Mouse (Mus musculus): ENCODE results near the gene Vamp2. TPM values are rescaled to one million over a fixed set of nuclear protein-coding genes. Genes with fewer than 3 reads are reported as not detected.

Vamp2 gene
- polyA plus RNA-seq, 1 experiment, result 51.8 TPM

- H3K36me3 ChIP-seq (ENCODE audit: control insufficient read depth, insufficient read depth), result peaks cover 19% of the 10 kb centered on the region
- TF ChIP-seq TCF3 (IDR thresholded peaks at IDR 0.05; ENCODE audit: insufficient read length, low read depth), result no peak
- TF ChIP-seq REST (IDR thresholded peaks at IDR 0.05; ENCODE audit: insufficient read depth, insufficient read length), result no peak
- peak in 1 of 3 experiments; percentile 42 for TF ChIP-seq MYOG (IDR thresholded peaks at IDR 0.05; ENCODE audit: control insufficient read depth in 1 of 3, insufficient read depth in 1 of 3, insufficient read length in 2 of 3, low read depth in 2 of 3)
- TF ChIP-seq POLR2A (IDR thresholded peaks at IDR 0.05; ENCODE audit: insufficient read length, low read depth), result peak; percentile 65
- TF ChIP-seq MYOD1 (IDR thresholded peaks at IDR 0.05; ENCODE audit: control insufficient read depth in 1 of 3, insufficient read length in 2 of 3, low read depth in 2 of 3), result no peak
- peak; percentile 86 for TF ChIP-seq CEBPB (IDR thresholded peaks at IDR 0.05; ENCODE audit: insufficient read depth, poor library complexity, severe bottlenecking)
- TF ChIP-seq E2F4 (IDR thresholded peaks at IDR 0.05; ENCODE audit: insufficient read depth), result no peak
- TF ChIP-seq TCF12 (IDR thresholded peaks at IDR 0.05; ENCODE audit: insufficient read depth, poor library complexity, severe bottlenecking), result no peak
- peak; percentile 49 for TF ChIP-seq USF1 (IDR thresholded peaks at IDR 0.05; ENCODE audit: low read depth)
- no peak for TF ChIP-seq SRF (IDR thresholded peaks at IDR 0.05; ENCODE audit: control insufficient read depth, insufficient read length, low read depth)
- peak; percentile 51 for TF ChIP-seq POLR2AphosphoS2 (IDR thresholded peaks at IDR 0.05; ENCODE audit: insufficient read length, low read depth)
- TF ChIP-seq MAX (IDR thresholded peaks at IDR 0.05; ENCODE audit: low read depth), result peak; percentile 88
Observed at GRCm38 (mm10) chr11:69098762-69099091, 10.4 kb downstream of the Vamp2 start.

GRCm38 (mm10) chr11:69099177-69099914 is 11.1 kb downstream of the Vamp2 start:
- Histone ChIP-seq H3K36me3 (ENCODE audit: control insufficient read depth, insufficient read depth) (peaks cover 24% of the 10 kb centered on the region), H3K79me2 (ENCODE audit: control insufficient read depth, insufficient read depth) (peaks cover 10% of the 10 kb centered on the region), H3K4me3 (peak overlapping the region; percentile 40), H3K4me2 (ENCODE audit: low read depth) (peak overlapping the region; percentile 99), H3K27me3 (ENCODE audit: control insufficient read depth, insufficient read depth, insufficient read length) (no peaks in the 10 kb centered on the region), H3ac (ENCODE audit: control insufficient read depth, insufficient read length) (peak overlapping the region; percentile 5)
- TF ChIP-seq MYOG (IDR thresholded peaks at IDR 0.05; ENCODE audit: control insufficient read depth in 1 of 3, insufficient read depth in 1 of 3, insufficient read length in 2 of 3, low read depth in 2 of 3) (no peak), TCF12 (IDR thresholded peaks at IDR 0.05; ENCODE audit: insufficient read depth, poor library complexity, severe bottlenecking) (no peak), CEBPB (IDR thresholded peaks at IDR 0.05; ENCODE audit: insufficient read depth, poor library complexity, severe bottlenecking) (no peak), MYOD1 (IDR thresholded peaks at IDR 0.05; ENCODE audit: control insufficient read depth in 1 of 3, insufficient read length in 2 of 3, low read depth in 2 of 3) (no peak), E2F4 (IDR thresholded peaks at IDR 0.05; ENCODE audit: insufficient read depth) (no peak), REST (IDR thresholded peaks at IDR 0.05; ENCODE audit: insufficient read depth, insufficient read length) (no peak), MAX (IDR thresholded peaks at IDR 0.05; ENCODE audit: low read depth) (no peak), TCF3 (IDR thresholded peaks at IDR 0.05; ENCODE audit: insufficient read length, low read depth) (no peak), USF1 (IDR thresholded peaks at IDR 0.05; ENCODE audit: low read depth) (no peak), POLR2A (IDR thresholded peaks at IDR 0.05; ENCODE audit: insufficient read length, low read depth) (no peak), POLR2AphosphoS2 (IDR thresholded peaks at IDR 0.05; ENCODE audit: insufficient read length, low read depth) (no peak), SRF (IDR thresholded peaks at IDR 0.05; ENCODE audit: control insufficient read depth, insufficient read length, low read depth) (no peak)

More at GRCm38 (mm10) chr11:69098762-69099091, 10.4 kb downstream of the Vamp2 start:
- peaks cover 10% of the 10 kb centered on the region for H3K79me2 ChIP-seq (ENCODE audit: control insufficient read depth, insufficient read depth)
- peak overlapping the region; percentile 40 for H3K4me3 ChIP-seq
- H3K4me2 ChIP-seq (ENCODE audit: low read depth), result peak overlapping the region; percentile 99
- peak overlapping the region; percentile 5 for H3ac ChIP-seq (ENCODE audit: control insufficient read depth, insufficient read length)
- no peaks in the 10 kb centered on the region for H3K27me3 ChIP-seq (ENCODE audit: control insufficient read depth, insufficient read depth, insufficient read length)

- Histone ChIP-seq H3K27me3 (ENCODE audit: control insufficient read depth, insufficient read depth, insufficient read length) (no peaks in the 10 kb centered on the region), H3K36me3 (ENCODE audit: control insufficient read depth, insufficient read depth) (peaks cover 30% of the 10 kb centered on the region), H3ac (ENCODE audit: control insufficient read depth, insufficient read length) (no peak overlapping the region), H3K79me2 (ENCODE audit: control insufficient read depth, insufficient read depth) (peaks cover 10% of the 10 kb centered on the region), H3K4me3 (peak overlapping the region; percentile 40), H3K4me2 (ENCODE audit: low read depth) (peak overlapping the region; percentile 99)
- TF ChIP-seq USF1 (IDR thresholded peaks at IDR 0.05; ENCODE audit: low read depth), result no peak
- no peak for TF ChIP-seq TCF12 (IDR thresholded peaks at IDR 0.05; ENCODE audit: insufficient read depth, poor library complexity, severe bottlenecking)
- TF ChIP-seq REST (IDR thresholded peaks at IDR 0.05; ENCODE audit: insufficient read depth, insufficient read length), result no peak
- peak; percentile 97 for TF ChIP-seq SRF (IDR thresholded peaks at IDR 0.05; ENCODE audit: control insufficient read depth, insufficient read length, low read depth)
- TF ChIP-seq MAX (IDR thresholded peaks at IDR 0.05; ENCODE audit: low read depth), result no peak
- TF ChIP-seq TCF3 (IDR thresholded peaks at IDR 0.05; ENCODE audit: insufficient read length, low read depth), result no peak
- TF ChIP-seq POLR2A (IDR thresholded peaks at IDR 0.05; ENCODE audit: insufficient read length, low read depth), result peak; percentile 40
- TF ChIP-seq CEBPB (IDR thresholded peaks at IDR 0.05; ENCODE audit: insufficient read depth, poor library complexity, severe bottlenecking), result no peak
- TF ChIP-seq E2F4 (IDR thresholded peaks at IDR 0.05; ENCODE audit: insufficient read depth), result no peak
- TF ChIP-seq MYOD1 (IDR thresholded peaks at IDR 0.05; ENCODE audit: control insufficient read depth in 1 of 3, insufficient read length in 2 of 3, low read depth in 2 of 3), result peak in 2 of 3 experiments; percentile 4 to 36
- TF ChIP-seq POLR2AphosphoS2 (IDR thresholded peaks at IDR 0.05; ENCODE audit: insufficient read length, low read depth), result no peak
- TF ChIP-seq MYOG (IDR thresholded peaks at IDR 0.05; ENCODE audit: control insufficient read depth in 1 of 3, insufficient read depth in 1 of 3, insufficient read length in 2 of 3, low read depth in 2 of 3), result peak in 1 of 3 experiments; percentile 42
Observed at GRCm38 (mm10) chr11:69099915-69100345, 11.6 kb downstream of the Vamp2 start.

- H3K36me3 ChIP-seq (ENCODE audit: control insufficient read depth, insufficient read depth), result peaks cover 34% of the 10 kb centered on the region
Observed at GRCm38 (mm10) chr11:69100639-69101360, 12.5 kb downstream of the Vamp2 start.

More at GRCm38 (mm10) chr11:69100639-69101360, 12.5 kb downstream of the Vamp2 start:
- peak overlapping the region; percentile 99 for H3K4me2 ChIP-seq (ENCODE audit: low read depth)
- H3K4me3 ChIP-seq, result peak overlapping the region; percentile 40
- H3K79me2 ChIP-seq (ENCODE audit: control insufficient read depth, insufficient read depth), result peaks cover 10% of the 10 kb centered on the region
- no peak overlapping the region for H3ac ChIP-seq (ENCODE audit: control insufficient read depth, insufficient read length)
- H3K27me3 ChIP-seq (ENCODE audit: control insufficient read depth, insufficient read depth, insufficient read length), result no peaks in the 10 kb centered on the region
- TF ChIP-seq SRF (IDR thresholded peaks at IDR 0.05; ENCODE audit: control insufficient read depth, insufficient read length, low read depth) (no peak), POLR2AphosphoS2 (IDR thresholded peaks at IDR 0.05; ENCODE audit: insufficient read length, low read depth) (no peak), CEBPB (IDR thresholded peaks at IDR 0.05; ENCODE audit: insufficient read depth, poor library complexity, severe bottlenecking) (no peak), MYOD1 (IDR thresholded peaks at IDR 0.05; ENCODE audit: control insufficient read depth in 1 of 3, insufficient read length in 2 of 3, low read depth in 2 of 3) (no peak), E2F4 (IDR thresholded peaks at IDR 0.05; ENCODE audit: insufficient read depth) (no peak), TCF3 (IDR thresholded peaks at IDR 0.05; ENCODE audit: insufficient read length, low read depth) (no peak), USF1 (IDR thresholded peaks at IDR 0.05; ENCODE audit: low read depth) (no peak), POLR2A (IDR thresholded peaks at IDR 0.05; ENCODE audit: insufficient read length, low read depth) (no peak), MYOG (IDR thresholded peaks at IDR 0.05; ENCODE audit: control insufficient read depth in 1 of 3, insufficient read depth in 1 of 3, insufficient read length in 2 of 3, low read depth in 2 of 3) (no peak), REST (IDR thresholded peaks at IDR 0.05; ENCODE audit: insufficient read depth, insufficient read length) (no peak), MAX (IDR thresholded peaks at IDR 0.05; ENCODE audit: low read depth) (no peak), TCF12 (IDR thresholded peaks at IDR 0.05; ENCODE audit: insufficient read depth, poor library complexity, severe bottlenecking) (no peak)
